Mouse (Mus musculus) small intestine, adult 2 months (tissue): ENCODE measurements around the gene Nav2.

Experiments used
- CTCF ChIP-seq: fragments of 200-500 bp; IDR thresholded peaks from 2 replicates; pipeline ENCODE4 v1.5.1; 2012; ENCODE audit warnings: low read depth, mild to moderate bottlenecking, control low read depth, inconsistent platforms, low read length, moderate library complexity, mixed read lengths; ENCODE audit not compliant: insufficient replicate concordance, insufficient read length; ENCODE audit errors: extremely low read depth
- POLR2A ChIP-seq: fragments of 200-500 bp; IDR thresholded peaks from 2 replicates; pipeline ENCODE4 v1.6.1; 2012; ENCODE audit warnings: low read depth, mild to moderate bottlenecking, control low read depth, inconsistent platforms, low read length, moderate library complexity

GRCm38 (mm10) chr7:49571606-49572005 is 663.1 kb downstream of the Nav2 start:
- TF ChIP-seq CTCF (no peak), POLR2A (no peak)
